Mouse (Mus musculus) intestine, embryonic 15.5 days (tissue): ENCODE results near the gene Gm21988. TPM values are rescaled to one million over a fixed set of nuclear protein-coding genes. Genes with fewer than 3 reads are reported as not detected.
A peak's percentile ranks its signal among the peaks of the same experiment; 100 is the strongest.

Experiments used
- ATAC-seq: fragments of 200-750 bp; cut with Nextera tagmentation; 2 replicates; pipeline ENCODE4 v1.8.0; 2017; ENCODE audit warnings: moderate TSS enrichment, moderate library complexity
- H3K27ac ChIP-seq: fragments of 300-500 bp; sonication (generic); 2 replicates; pipeline ENCODE4 v1.5.1; 2015; ENCODE audit warnings: mild to moderate bottlenecking, inconsistent platforms
- H3K27me3 ChIP-seq: fragments of 300-500 bp; sonication (generic); replicated peaks from 2 replicates; pipeline ENCODE4 v1.6.1; 2015; ENCODE audit warnings: inconsistent platforms
- H3K36me3 ChIP-seq: fragments of 300-500 bp; sonication (generic); 2 replicates; pipeline ENCODE4 v1.6.1; 2015; ENCODE audit warnings: inconsistent platforms
- H3K4me1 ChIP-seq: fragments of 300-500 bp; sonication (generic); replicated peaks from 2 replicates; pipeline ENCODE4 v1.6.1; 2015; ENCODE audit warnings: inconsistent platforms
- H3K4me2 ChIP-seq: fragments of 300-500 bp; sonication (generic); replicated peaks from 2 replicates; pipeline ENCODE4 v1.6.1; 2015; ENCODE audit warnings: mild to moderate bottlenecking, inconsistent platforms
- H3K4me3 ChIP-seq: fragments of 300-500 bp; sonication (generic); replicated peaks from 2 replicates; pipeline ENCODE4 v1.5.1; 2015; ENCODE audit warnings: inconsistent platforms
- H3K9ac ChIP-seq: fragments of 300-500 bp; sonication (generic); 2 replicates; pipeline ENCODE4 v1.6.1; 2015; ENCODE audit warnings: inconsistent platforms
- H3K9me3 ChIP-seq: fragments of 300-500 bp; sonication (generic); 2 replicates; pipeline ENCODE4 v1.6.1; 2016; ENCODE audit warnings: inconsistent platforms
- WGBS: fragments of 180-500 bp; shearing (Covaris S2); methylation state at CpG from one replicate; pipeline ENCODE4 v1.1.7; 2015; 5-methylcytosine and 5-hydroxymethylcytosine counted together
- polyA plus RNA-seq: library from polyadenylated mRNA; unstranded; fragments of >200 nt; fragmentation: Nextera tagmentation; extraction: Ambion mirVana; gene quantifications from 2 replicates; pipeline ENCODE4 v1.2.1, GENCODE M21; 2015

Gm21988 gene
- polyA plus RNA-seq, 1 experiment from 2014 or later, result 8.8 TPM

GRCm38 (mm10) chr11:70212896-70213295 lies 26.7 kb downstream of the Gm21988 start:
- no peaks in the 10 kb centered on the region for H3K9me3 ChIP-seq
- H3K4me3 ChIP-seq, result no peak overlapping the region
- H3K36me3 ChIP-seq, result no peaks in the 10 kb centered on the region
- peak; percentile 52 for ATAC-seq
- H3K9ac ChIP-seq, result no peak overlapping the region
- WGBS, result 8% methylated on average over 9 of the region's 9 CpGs
- peaks cover 29% of the 10 kb centered on the region for H3K27me3 ChIP-seq
- H3K27ac ChIP-seq, result no peak overlapping the region
- H3K4me1 ChIP-seq, result peaks cover 21% of the 10 kb centered on the region
- peak overlapping the region; percentile 80 for H3K4me2 ChIP-seq

- Histone ChIP-seq H3K4me3 (no peak within 1 kb of the TSS; the same call in 1 of the 2 replicates), H3K27me3 (peaks cover 29% of the 10 kb centered on the region), H3K27ac (no peak within 1 kb of the TSS), H3K36me3 (no peaks in the 10 kb centered on the region), H3K9me3 (no peaks in the 10 kb centered on the region), H3K9ac (no peak within 1 kb of the TSS; the same call in 1 of the 2 replicates), H3K4me2 (peak within 1 kb of the TSS; percentile 80), H3K4me1 (peaks cover 21% of the 10 kb centered on the region)
- 56% methylated on average over 6 of the region's 6 CpGs for WGBS
- ATAC-seq, result 0 out of 2 replicates have a peak, but pooled peaks have one; percentile 10
These were observed 27.2 kb downstream of the Gm21988 start, which contains the start of gene Slc16a11 for GRCm38 (mm10) chr11:70212423-70212822. Gene Slc16a11, plus strand, starts transcription at chr11:70212752.

- Histone ChIP-seq H3K4me3 (no peak overlapping the region), H3K9me3 (no peaks in the 10 kb centered on the region), H3K4me2 (no peak overlapping the region), H3K4me1 (peaks cover 21% of the 10 kb centered on the region), H3K27me3 (peaks cover 29% of the 10 kb centered on the region), H3K9ac (no peak overlapping the region), H3K36me3 (no peaks in the 10 kb centered on the region), H3K27ac (no peak overlapping the region)
- ATAC-seq, result no peak
- WGBS, result 84% methylated on average over 6 of the region's 6 CpGs
These were observed 27.7 kb downstream of the Gm21988 start for GRCm38 (mm10) chr11:70211972-70212371.

- H3K36me3 ChIP-seq, result no peaks in the 10 kb centered on the region
- peaks cover 20% of the 10 kb centered on the region for H3K4me1 ChIP-seq
- no peak overlapping the region for H3K9ac ChIP-seq
- no peak overlapping the region for H3K4me3 ChIP-seq
- no peak for ATAC-seq
- no peak overlapping the region for H3K4me2 ChIP-seq
- H3K9me3 ChIP-seq, result no peaks in the 10 kb centered on the region
- 78% methylated on average over 2 of the region's 2 CpGs for WGBS
- H3K27me3 ChIP-seq, result peaks cover 25% of the 10 kb centered on the region
- H3K27ac ChIP-seq, result no peak overlapping the region
These were observed 28.9 kb downstream of the Gm21988 start for GRCm38 (mm10) chr11:70210681-70211080.

GRCm38 (mm10) chr11:70208778-70209388 lies 30.7 kb downstream of the Gm21988 start:
- no peaks in the 10 kb centered on the region for H3K36me3 ChIP-seq
- H3K9me3 ChIP-seq, result no peaks in the 10 kb centered on the region
- H3K9ac ChIP-seq, result no peak overlapping the region
- no peak overlapping the region for H3K4me2 ChIP-seq
- no peak overlapping the region for H3K27ac ChIP-seq
- no peak overlapping the region for H3K4me3 ChIP-seq
- WGBS, result 71% methylated on average over 5 of the region's 5 CpGs
- no peak for ATAC-seq
- H3K4me1 ChIP-seq, result peaks cover 4% of the 10 kb centered on the region
- peaks cover 7% of the 10 kb centered on the region for H3K27me3 ChIP-seq

- no peak overlapping the region for H3K4me3 ChIP-seq
- no peak overlapping the region for H3K27ac ChIP-seq
- WGBS, result 81% methylated on average over 7 of the region's 7 CpGs
- no peaks in the 10 kb centered on the region for H3K27me3 ChIP-seq
- H3K9me3 ChIP-seq, result no peaks in the 10 kb centered on the region
- no peak overlapping the region for H3K4me2 ChIP-seq
- H3K36me3 ChIP-seq, result no peaks in the 10 kb centered on the region
- no peaks in the 10 kb centered on the region for H3K4me1 ChIP-seq
- no peak overlapping the region for H3K9ac ChIP-seq
- ATAC-seq, result no peak
These were observed 32.3 kb downstream of the Gm21988 start for GRCm38 (mm10) chr11:70207283-70207682.

- WGBS, result 58% methylated on average over 2 of the region's 2 CpGs
- H3K9me3 ChIP-seq, result no peaks in the 10 kb centered on the region
- no peak overlapping the region for H3K4me2 ChIP-seq
- no peak overlapping the region for H3K4me3 ChIP-seq
- no peak for ATAC-seq
- no peak overlapping the region for H3K27ac ChIP-seq
- no peaks in the 10 kb centered on the region for H3K27me3 ChIP-seq
- no peaks in the 10 kb centered on the region for H3K4me1 ChIP-seq
- H3K9ac ChIP-seq, result no peak overlapping the region
- no peaks in the 10 kb centered on the region for H3K36me3 ChIP-seq
These were observed 32.8 kb downstream of the Gm21988 start for GRCm38 (mm10) chr11:70206801-70207200.

GRCm38 (mm10) chr11:70201691-70202090 lies 37.9 kb downstream of the Gm21988 start:
- no peak overlapping the region for H3K4me3 ChIP-seq
- H3K27me3 ChIP-seq, result no peaks in the 10 kb centered on the region
- H3K9me3 ChIP-seq, result no peaks in the 10 kb centered on the region
- H3K36me3 ChIP-seq, result no peaks in the 10 kb centered on the region
- ATAC-seq, result no peak
- H3K4me2 ChIP-seq, result no peak overlapping the region
- H3K4me1 ChIP-seq, result no peaks in the 10 kb centered on the region
- 41% methylated on average over 5 of the region's 5 CpGs for WGBS
- H3K9ac ChIP-seq, result no peak overlapping the region
- H3K27ac ChIP-seq, result no peak overlapping the region

- Histone ChIP-seq H3K27ac (no peak overlapping the region), H3K4me3 (no peak overlapping the region), H3K27me3 (no peaks in the 10 kb centered on the region), H3K9ac (no peak overlapping the region), H3K36me3 (no peaks in the 10 kb centered on the region), H3K4me2 (no peak overlapping the region), H3K4me1 (no peaks in the 10 kb centered on the region), H3K9me3 (no peaks in the 10 kb centered on the region)
- ATAC-seq, result no peak
- 82% methylated on average over 5 of the region's 5 CpGs for WGBS
These were observed 39.5 kb downstream of the Gm21988 start for GRCm38 (mm10) chr11:70200036-70200608.

GRCm38 (mm10) chr11:70199107-70199506 lies 40.5 kb downstream of the Gm21988 start:
- Histone ChIP-seq H3K4me3 (no peak overlapping the region), H3K27me3 (no peaks in the 10 kb centered on the region), H3K9ac (no peak overlapping the region), H3K4me1 (no peaks in the 10 kb centered on the region), H3K9me3 (no peaks in the 10 kb centered on the region), H3K36me3 (no peaks in the 10 kb centered on the region), H3K27ac (no peak overlapping the region), H3K4me2 (no peak overlapping the region)
- 67% methylated on average over 8 of the region's 8 CpGs for WGBS
- ATAC-seq, result no peak

GRCm38 (mm10) chr11:70198332-70198731 lies 41.3 kb downstream of the Gm21988 start:
- no peaks in the 10 kb centered on the region for H3K9me3 ChIP-seq
- no peak overlapping the region for H3K4me3 ChIP-seq
- no peaks in the 10 kb centered on the region for H3K36me3 ChIP-seq
- H3K4me1 ChIP-seq, result no peaks in the 10 kb centered on the region
- H3K4me2 ChIP-seq, result no peak overlapping the region
- no peaks in the 10 kb centered on the region for H3K27me3 ChIP-seq
- H3K9ac ChIP-seq, result no peak overlapping the region
- WGBS, result 83% methylated on average over 3 of the region's 3 CpGs
- H3K27ac ChIP-seq, result no peak overlapping the region
- no peak for ATAC-seq

GRCm38 (mm10) chr11:70193354-70194285 lies 46.0 kb downstream of the Gm21988 start:
- no peak overlapping the region for H3K4me3 ChIP-seq
- H3K27me3 ChIP-seq, result no peaks in the 10 kb centered on the region
- H3K4me2 ChIP-seq, result no peak overlapping the region
- no peaks in the 10 kb centered on the region for H3K9me3 ChIP-seq
- H3K27ac ChIP-seq, result no peak overlapping the region
- no peaks in the 10 kb centered on the region for H3K4me1 ChIP-seq
- H3K9ac ChIP-seq, result no peak overlapping the region
- H3K36me3 ChIP-seq, result no peaks in the 10 kb centered on the region
- no peak for ATAC-seq
- WGBS, result 43% methylated on average over 11 of the region's 11 CpGs
